Mouse (Mus musculus) G1E (cell line): ENCODE data around the gene Zc3h13.

Experiments
- CTCF ChIP-seq: IDR thresholded peaks from 2 replicates; pipeline ENCODE4 v1.5.1; 2012; ENCODE audit warnings: low read depth, low read length, inconsistent platforms, mixed read lengths
- GATA1 ChIP-seq: IDR thresholded peaks from 2 replicates; pipeline ENCODE4 v1.6.1; 2012; ENCODE audit warnings: borderline replicate concordance, low read length, inconsistent platforms, mixed read lengths
- POLR2AphosphoS5 ChIP-seq: IDR thresholded peaks from 2 replicates; pipeline ENCODE4 v1.6.1; 2012; ENCODE audit warnings: low read depth, low read length, inconsistent platforms; ENCODE audit not compliant: insufficient replicate concordance

DNA sequence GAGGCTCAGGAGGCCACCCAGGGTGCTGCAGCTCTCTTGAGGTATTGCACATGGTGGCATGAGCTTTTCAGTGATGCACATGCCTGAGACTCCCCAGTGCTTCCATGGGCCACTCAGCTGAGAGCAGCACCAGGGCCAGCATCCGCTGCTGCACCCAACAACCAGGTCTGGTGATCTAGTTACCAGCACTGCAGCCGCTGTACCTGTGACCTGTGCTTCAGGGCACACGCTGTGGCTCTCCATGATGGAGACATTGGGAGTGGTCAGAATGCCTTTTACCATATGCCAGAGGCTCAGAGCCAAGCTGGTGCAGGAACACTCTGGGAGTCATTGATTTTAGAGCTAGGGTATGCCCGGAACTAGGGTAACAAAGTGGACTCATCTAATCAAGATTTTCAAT, 50.1 kb downstream of the Zc3h13 start:
- TF ChIP-seq CTCF: no peak
- no peak for TF ChIP-seq GATA1
- TF ChIP-seq POLR2AphosphoS5: no peak
